In the genomic region with DNA sequence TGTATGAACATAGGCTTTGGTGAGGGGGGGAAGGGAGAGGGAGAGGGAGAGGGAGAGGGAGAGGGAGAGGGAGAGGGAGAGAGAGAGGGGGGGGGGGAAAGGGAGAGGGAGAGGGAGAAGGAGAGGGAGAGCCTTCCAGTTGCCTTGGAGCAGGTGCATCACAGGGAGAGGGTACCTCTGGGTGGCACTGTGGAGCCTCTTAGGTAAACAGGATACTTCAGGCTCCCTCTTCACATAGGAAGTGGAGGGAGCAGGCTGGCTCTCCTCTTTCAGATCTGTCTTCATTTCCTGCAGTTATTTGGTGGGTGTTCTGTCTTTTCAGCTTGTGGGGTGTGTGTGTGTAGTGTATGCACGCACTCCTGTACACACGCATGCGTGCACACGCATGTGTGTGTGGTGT, we compare ENCODE assay signal across 8 mouse cellular contexts.
DNase-seq lines count a peak whose midpoint lies in the region; ATAC-seq lines count a peak whose summit lies in the region.
"Had no signal": no experiment of that assay in that cellular context is flagged by ENCODE, and none has a peak within 500 bp of the region (broad histone marks: within the 10 kb centered on the region; RNA-seq: fewer than 3 reads in every experiment).

No protein-coding gene starts in this region.

- H3K4me3 ChIP-seq in forebrain, embryonic 16.5 days (replicated peaks; ENCODE audit: low read length) = no peak overlapping the region
- no peak overlapping the region for H3K4me3 ChIP-seq in hindbrain, embryonic 12.5 days
- H3K4me3 ChIP-seq: megakaryocyte, embryonic 14.5 days had no signal

- no peaks in the 10 kb centered on the region for H3K9me3 ChIP-seq in forebrain, embryonic 16.5 days (ENCODE audit: control insufficient read depth, low read length)
- no peaks in the 10 kb centered on the region for H3K9me3 ChIP-seq in hindbrain, embryonic 12.5 days (replicated peaks)
- H3K9me3 ChIP-seq: megakaryocyte, embryonic 14.5 days had no signal

- peak; percentile 28; the same call in 1 of the 2 replicates for ATAC-seq in forebrain, embryonic 16.5 days
- ATAC-seq in hindbrain, embryonic 12.5 days (ENCODE audit: low FRiP score) = no peak

- peak; percentile 32 to 54 for DNase-seq in left cerebral cortex, adult 18-20 months (ENCODE audit: low spot score in 2 of 2)
- no peak for DNase-seq in left cerebral cortex, adult 8-10 months (ENCODE audit: low spot score in 2 of 2)
- peak; percentile 52 for DNase-seq in adrenal gland, adult 2 months
- peak; percentile 60 for DNase-seq in retina, postnatal 1 day
- DNase-seq in spleen, postnatal 14 days (ENCODE audit: low spot score in 2 of 2) = no peak

- peaks cover 7% of the 10 kb centered on the region for H3K4me1 ChIP-seq in forebrain, embryonic 16.5 days (replicated peaks; ENCODE audit: control insufficient read depth, insufficient read depth, low read length)
- H3K4me1 ChIP-seq in hindbrain, embryonic 12.5 days = peaks cover 16% of the 10 kb centered on the region
- H3K4me1 ChIP-seq: megakaryocyte, embryonic 14.5 days had no signal

- no peaks in the 10 kb centered on the region for H3K36me3 ChIP-seq in forebrain, embryonic 16.5 days (ENCODE audit: control insufficient read depth, insufficient read depth)
- no peaks in the 10 kb centered on the region for H3K36me3 ChIP-seq in hindbrain, embryonic 12.5 days

- H3K27me3 ChIP-seq in forebrain, embryonic 16.5 days (replicated peaks; ENCODE audit: control insufficient read depth, insufficient read depth, low read length) = no peaks in the 10 kb centered on the region
- H3K27me3 ChIP-seq in hindbrain, embryonic 12.5 days = peaks cover 4% of the 10 kb centered on the region; the same call in 1 of the 2 replicates

- H3K27ac ChIP-seq in forebrain, embryonic 16.5 days (ENCODE audit: low read length) = no peak overlapping the region
- no peak overlapping the region for H3K27ac ChIP-seq in hindbrain, embryonic 12.5 days

- WGBS in forebrain, embryonic 16.5 days = 87% methylated on average over 4 of the region's 4 CpGs
- WGBS in hindbrain, embryonic 12.5 days = 90% methylated on average over 4 of the region's 4 CpGs

- H3K4me2 ChIP-seq in forebrain, embryonic 16.5 days (ENCODE audit: low read length) = no peak overlapping the region
- H3K4me2 ChIP-seq in hindbrain, embryonic 12.5 days (replicated peaks) = no peak overlapping the region

- no peak overlapping the region for H3K9ac ChIP-seq in forebrain, embryonic 16.5 days (replicated peaks; ENCODE audit: low read depth, low read length)
- H3K9ac ChIP-seq in hindbrain, embryonic 12.5 days = no peak overlapping the region

Comparison
In these comparisons a context has a peak if more than half of its experiments do, and no peak if none do; other contexts are left out.
1. DNase-seq: peak in left cerebral cortex, adult 18-20 months (2 of 2), adrenal gland, adult 2 months (single experiment) and retina, postnatal 1 day (single experiment); none in left cerebral cortex, adult 8-10 months (0 of 2) and spleen, postnatal 14 days (0 of 2).